Mouse (Mus musculus): ENCODE measurements around the gene Chst1. TPM values are rescaled to one million over a fixed set of nuclear protein-coding genes. Genes with fewer than 3 reads are reported as not detected.

The Chst1 gene
- total and polyA plus RNA-seq, 3 experiments: not detected

- H3K27me3 ChIP-seq (replicated peaks): peaks cover 2% of the 10 kb centered on the region
- no peak overlapping the region for H3K27ac ChIP-seq (ENCODE audit: insufficient read depth, low read depth)
- H3K9me3 ChIP-seq (replicated peaks; ENCODE audit: low read length): no peaks in the 10 kb centered on the region
- dilution Hi-C loops (cut with MboI; ENCODE audit: extremely low pct_ligation_motif_present, extremely low pct_unique_long_range_greater_than_20kb, low sequenced_read_pairs): no loop called here
- no peak for DNase-seq (ENCODE audit: extremely low read depth)
- peaks cover 16 to 32% of the 10 kb centered on the region in 2 experiments for H3K4me1 ChIP-seq (ENCODE audit: control insufficient read depth in 1 of 2, insufficient read depth in 2 of 2)
- no peak overlapping the region for H3K4me2 ChIP-seq (ENCODE audit: insufficient read depth, low read depth, poor library complexity, severe bottlenecking)
- H3K79me2 ChIP-seq (replicated peaks; ENCODE audit: control insufficient read depth, extremely low read depth, insufficient read depth, poor library complexity, severe bottlenecking): no peaks in the 10 kb centered on the region
- TF ChIP-seq UBTF (IDR thresholded peaks at IDR 0.05; ENCODE audit: low read depth, low read length) (no peak), POLR2AphosphoS2 (IDR thresholded peaks at IDR 0.05; ENCODE audit: low read depth, low read length) (no peak), CHD1 (IDR thresholded peaks at IDR 0.05; ENCODE audit: low read depth, low read length) (no peak), EP300 (IDR thresholded peaks at IDR 0.05; ENCODE audit: low read length) (no peak), TCF12 (IDR thresholded peaks at IDR 0.05; ENCODE audit: low read depth, low read length) (no peak), ZNF384 (IDR thresholded peaks at IDR 0.05; ENCODE audit: low read depth, low read length) (no peak), ZC3H11A (IDR thresholded peaks at IDR 0.05; ENCODE audit: low read depth, low read length) (no peak), CHD2 (IDR thresholded peaks at IDR 0.05; ENCODE audit: low read length) (no peak), POLR2A (IDR thresholded peaks at IDR 0.05; ENCODE audit: low read depth, low read length) (no peak), GABPA (IDR thresholded peaks at IDR 0.05; ENCODE audit: insufficient replicate concordance, low read depth, low read length) (no peak), RCOR1 (conservative IDR thresholded peaks at IDR 0.05; ENCODE audit: low read depth, low read length) (no peak), MAX (IDR thresholded peaks at IDR 0.05; ENCODE audit: low read length) (no peak), SMC3 (IDR thresholded peaks at IDR 0.05; ENCODE audit: low read depth, low read length) (no peak), ZMIZ1 (IDR thresholded peaks at IDR 0.05; ENCODE audit: low read depth, low read length) (no peak), IRF4 (IDR thresholded peaks at IDR 0.05; ENCODE audit: low read depth, low read length) (no peak), MAFK (IDR thresholded peaks at IDR 0.05; ENCODE audit: insufficient replicate concordance, low read length) (no peak)
- no peak overlapping the region for H3K9ac ChIP-seq (ENCODE audit: insufficient read depth, low read depth)
- no peaks in the 10 kb centered on the region for H3K36me3 ChIP-seq (replicated peaks in 1 of 2; ENCODE audit: control insufficient read depth in 1 of 2, insufficient read depth in 1 of 2, low read length in 1 of 2)
- in situ Hi-C loops (cut with MboI; ENCODE audit: low pct_ligation_motif_present, low pct_unique_long_range_greater_than_20kb, low sequenced_read_pairs): no loop called here
- no peak overlapping the region for H3K4me3 ChIP-seq (replicated peaks in 1 of 3; ENCODE audit: low read depth in 2 of 3, low read length in 2 of 3, poor library complexity in 1 of 3)
Observed at GRCm38 (mm10) chr2:92632027-92632426, 32.5 kb downstream of the Chst1 start.

GRCm38 (mm10) chr2:92640555-92640954 lies 41.0 kb downstream of the Chst1 start:
- Histone ChIP-seq H3K27me3 (replicated peaks) (peaks cover 29% of the 10 kb centered on the region), H3K4me3 (replicated peaks in 1 of 3; ENCODE audit: low read depth in 2 of 3, low read length in 2 of 3, poor library complexity in 1 of 3) (no peak overlapping the region), H3K9me3 (replicated peaks; ENCODE audit: low read length) (no peaks in the 10 kb centered on the region), H3K4me1 (ENCODE audit: control insufficient read depth in 1 of 2, insufficient read depth in 2 of 2) (peaks cover 5 to 20% of the 10 kb centered on the region in 2 experiments; a peak in 3 of 4 replicates), H3K36me3 (replicated peaks in 1 of 2; ENCODE audit: control insufficient read depth in 1 of 2, insufficient read depth in 1 of 2, low read length in 1 of 2) (no peaks in the 10 kb centered on the region), H3K79me2 (replicated peaks; ENCODE audit: control insufficient read depth, extremely low read depth, insufficient read depth, poor library complexity, severe bottlenecking) (no peaks in the 10 kb centered on the region), H3K9ac (ENCODE audit: insufficient read depth, low read depth) (no peak overlapping the region), H3K4me2 (ENCODE audit: insufficient read depth, low read depth, poor library complexity, severe bottlenecking) (no peak overlapping the region), H3K27ac (ENCODE audit: insufficient read depth, low read depth) (no peak overlapping the region)
- dilution Hi-C loops (cut with MboI; ENCODE audit: extremely low pct_ligation_motif_present, extremely low pct_unique_long_range_greater_than_20kb, low sequenced_read_pairs): no loop called here
- in situ Hi-C loops (cut with MboI; ENCODE audit: low pct_ligation_motif_present, low pct_unique_long_range_greater_than_20kb, low sequenced_read_pairs): no loop called here
- no peak for DNase-seq (ENCODE audit: extremely low read depth)
- TF ChIP-seq NRF1 (IDR thresholded peaks at IDR 0.05; ENCODE audit: low read depth, low read length) (peak; percentile 41; the same call in 1 of the 2 replicates), MAFK (IDR thresholded peaks at IDR 0.05; ENCODE audit: insufficient replicate concordance, low read length) (no peak)
